Mouse (Mus musculus) bone marrow macrophage, adult 2 months (primary cell): ENCODE data around the gene Plekhd1.

Source experiments
- CTCF ChIP-seq: IDR thresholded peaks from 2 replicates; pipeline ENCODE4 v1.5.1; 2012; ENCODE audit warnings: low read depth, mild to moderate bottlenecking, low read length, moderate library complexity
- POLR2A ChIP-seq: IDR thresholded peaks from 2 replicates; pipeline ENCODE4 v1.6.1; 2012; ENCODE audit warnings: mild to moderate bottlenecking, low read depth, low read length, borderline replicate concordance

DNA sequence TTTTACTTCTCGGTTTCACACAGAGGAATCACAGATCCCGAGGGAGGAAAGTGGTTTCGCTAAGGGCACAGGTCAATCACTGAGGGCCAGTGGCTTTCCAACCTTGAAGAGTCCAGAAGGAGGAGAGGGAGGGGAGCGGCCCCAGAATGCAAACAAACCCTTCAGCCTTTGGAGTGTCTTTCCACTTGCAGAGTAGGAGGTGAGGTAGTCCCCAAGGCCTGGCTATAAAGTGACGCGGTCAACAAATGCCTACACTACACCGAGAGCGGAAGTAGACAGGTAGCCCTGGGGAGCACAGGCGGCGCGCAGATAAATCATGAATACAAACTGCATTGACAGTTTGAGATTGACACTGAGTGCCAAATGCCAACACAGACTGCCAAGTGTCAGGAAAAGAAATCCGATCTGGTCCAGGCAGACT is 710 bp upstream of the Plekhd1 start:
- TF ChIP-seq POLR2A: no peak
- no peak for TF ChIP-seq CTCF
